Mouse (Mus musculus) limb, embryonic 14.5 days (tissue): ENCODE measurements around the gene H1f0. TPM values are rescaled to one million over a fixed set of nuclear protein-coding genes. Genes with fewer than 3 reads are reported as not detected.
"Not testable (repeated sequence)": the region's sequence is repeated elsewhere in the genome, so short reads cannot be mapped to it uniquely, and the experiment has no call there.

Source experiments
- ATAC-seq: fragments of 200-750 bp; cut with Nextera tagmentation; 2 replicates; pipeline ENCODE4 v1.8.0; 2017; ENCODE audit warnings: low read depth, moderate number of reproducible peaks, moderate TSS enrichment; ENCODE audit not compliant: low FRiP score
- DNase-seq: peaks from one replicate; pipeline ENCODE4 v3.0.0-alpha.2; 2015; ENCODE audit warnings: low spot score
- H3K27ac ChIP-seq: fragments of 300-500 bp; sonication (generic); replicated peaks from 2 replicates; pipeline ENCODE4 v1.5.1; 2014; ENCODE audit warnings: low read depth, mild to moderate bottlenecking, low read length, moderate library complexity, mixed read lengths
- H3K27me3 ChIP-seq: fragments of 300-500 bp; sonication (generic); 2 replicates; pipeline ENCODE4 v1.6.1; 2014; ENCODE audit warnings: low read length, mixed read lengths; ENCODE audit not compliant: control insufficient read depth, insufficient read depth
- H3K36me3 ChIP-seq: fragments of 300-500 bp; sonication (generic); 2 replicates; pipeline ENCODE4 v1.6.1; 2014; ENCODE audit warnings: mild to moderate bottlenecking, low read length, moderate library complexity, mixed read lengths; ENCODE audit not compliant: control insufficient read depth, insufficient read depth
- H3K4me1 ChIP-seq: fragments of 300-500 bp; sonication (generic); 2 replicates; pipeline ENCODE4 v1.6.1; 2014; ENCODE audit warnings: antibody characterized with exemption, low read length, mixed read lengths; ENCODE audit not compliant: control insufficient read depth, insufficient read depth
- H3K4me2 ChIP-seq: fragments of 300-500 bp; sonication (generic); replicated peaks from 2 replicates; pipeline ENCODE4 v1.6.1; 2014; ENCODE audit warnings: low read depth, mild to moderate bottlenecking, low read length, moderate library complexity; ENCODE audit not compliant: severe bottlenecking
- H3K4me3 ChIP-seq: fragments of 300-500 bp; sonication (generic); replicated peaks from 2 replicates; pipeline ENCODE4 v1.5.1; 2014; ENCODE audit warnings: low read length
- H3K9ac ChIP-seq: fragments of 300-500 bp; sonication (generic); 2 replicates; pipeline ENCODE4 v1.6.1; 2014; ENCODE audit warnings: mild to moderate bottlenecking, low read depth, low read length, moderate library complexity; ENCODE audit not compliant: severe bottlenecking
- H3K9me3 ChIP-seq: fragments of 300-500 bp; sonication (generic); 2 replicates; pipeline ENCODE4 v1.6.1; 2016; ENCODE audit warnings: low read length; ENCODE audit not compliant: control insufficient read depth
- POLR2A ChIP-seq: fragments of 200-500 bp; IDR thresholded peaks from 2 replicates; pipeline ENCODE4 v1.8.0; 2012; ENCODE audit warnings: inconsistent platforms, mild to moderate bottlenecking, moderate library complexity, borderline replicate concordance; ENCODE audit not compliant: insufficient read depth, insufficient read length; ENCODE audit errors: extremely low read depth
- WGBS: fragments of 180-500 bp; shearing (Covaris S2); extraction: QIAGEN DNeasy Blood & Tissue Kit; methylation state at CpG from one replicate; pipeline ENCODE4 v1.1.7; 2014; 5-methylcytosine and 5-hydroxymethylcytosine counted together
- polyA plus RNA-seq, 2 experiments: library from polyadenylated mRNA; depleted of rRNA in 1 of 2; stranded (reverse) in 1 of 2; unstranded in 1 of 2; fragments of >200 nt; fragmentation: Nextera tagmentation in 1 of 2; extraction: Ambion mirVana in 1 of 2; gene quantifications; 2 replicates each; pipeline versions ENCODE4 v1.2.1 to v1.2.3; 2012 to 2014

The H1f0 gene
- polyA plus RNA-seq, 2 experiments: 250 to 433 TPM

DNA sequence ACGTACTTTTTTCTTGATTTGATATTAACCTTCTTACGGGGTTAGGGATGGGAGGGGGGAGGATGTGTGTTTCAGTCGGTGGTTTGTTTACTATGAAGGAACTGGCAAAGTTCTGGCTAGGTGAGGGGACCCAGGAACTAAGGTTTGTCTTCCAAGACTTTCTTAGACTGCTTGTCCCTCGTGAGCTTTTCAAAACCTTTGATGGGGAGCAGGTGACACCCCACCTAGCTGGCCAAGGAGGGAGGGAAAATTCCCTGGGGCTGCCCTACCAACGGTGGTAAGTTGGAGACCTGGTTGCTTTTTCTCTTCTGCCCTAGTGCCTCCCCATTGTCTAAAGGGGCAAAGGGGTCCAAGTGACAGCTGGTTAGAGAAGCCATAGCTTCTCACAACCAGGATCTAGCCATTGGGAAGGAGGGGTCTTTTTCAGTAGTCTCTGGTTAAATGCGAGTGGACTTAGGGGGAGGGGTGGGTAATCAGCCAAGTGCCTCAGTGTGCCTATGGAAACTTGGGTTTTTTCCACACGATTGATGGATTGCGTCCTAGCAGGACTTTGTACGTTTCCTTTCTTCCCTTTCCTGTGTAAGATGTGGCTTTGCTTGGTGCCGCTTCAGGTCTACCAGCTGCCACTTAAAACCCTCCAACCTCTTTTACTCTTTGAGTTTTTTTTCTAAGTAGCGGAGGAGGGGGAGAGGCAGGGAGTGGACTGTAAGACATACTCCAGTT lies 1.4 kb downstream of the H1f0 start:
- TF ChIP-seq POLR2A: no peak
- Histone ChIP-seq H3K4me1 (peaks cover 25% of the 10 kb centered on the region), H3K27me3 (no peaks in the 10 kb centered on the region), H3K9ac (peak overlapping the region; percentile 100), H3K36me3 (no peaks in the 10 kb centered on the region), H3K4me2 (peak overlapping the region; percentile 96), H3K27ac (peak overlapping the region; percentile 56), H3K4me3 (peak overlapping the region; percentile 82), H3K9me3 (no peaks in the 10 kb centered on the region)
- ATAC-seq (no peak), DNase-seq (peak; percentile 49)
- 6% methylated on average over 11 of the region's 11 CpGs for WGBS

DNA sequence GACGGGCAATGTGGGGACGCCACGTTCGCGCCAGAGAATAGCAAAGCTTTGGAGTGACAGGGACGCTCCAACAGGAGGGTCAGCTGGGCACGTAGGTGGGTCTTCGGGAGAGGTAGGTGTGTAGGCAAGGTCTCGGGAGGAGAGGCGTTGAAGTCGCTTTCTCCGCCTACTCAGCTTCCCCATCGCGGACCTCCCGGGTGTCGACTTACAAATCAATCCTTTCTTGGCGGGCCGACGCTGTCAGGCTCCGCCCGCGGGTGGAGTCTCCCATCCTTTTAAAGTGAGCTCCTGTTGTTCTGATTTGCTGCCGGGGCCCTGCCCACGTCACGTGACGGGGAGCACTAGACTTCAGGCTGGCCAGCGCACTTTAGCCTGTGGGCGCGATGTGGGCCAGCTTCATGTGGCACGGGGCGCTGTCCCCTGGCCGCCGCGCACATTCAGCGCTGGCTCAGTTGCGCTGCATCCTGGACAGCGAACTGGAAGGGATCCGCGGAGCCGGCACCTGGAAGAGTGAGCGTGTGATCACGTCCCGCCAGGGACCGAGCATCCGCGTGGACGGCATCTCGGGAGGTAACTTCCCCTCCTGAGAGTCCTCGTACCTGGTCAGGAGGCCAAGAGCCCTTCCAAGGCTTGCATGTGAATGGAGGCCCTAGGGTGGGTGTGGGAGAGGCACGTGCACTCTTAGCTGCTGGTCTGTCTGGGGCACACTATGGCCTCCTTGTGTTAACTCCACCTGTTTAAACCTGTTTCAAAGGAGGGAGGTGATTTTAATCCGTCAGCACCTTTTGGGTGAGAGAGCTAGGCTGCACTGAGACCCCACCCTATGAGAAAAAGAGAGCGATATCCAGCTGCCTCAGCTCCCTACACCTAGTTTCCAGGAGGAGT lies 2.5 kb downstream of the H1f0 start:
- Histone ChIP-seq H3K27me3 (no peaks in the 10 kb centered on the region), H3K9ac (peak overlapping the region; percentile 100), H3K36me3 (no peaks in the 10 kb centered on the region), H3K4me1 (peaks cover 23% of the 10 kb centered on the region), H3K27ac (peak overlapping the region; percentile 75), H3K4me3 (peak overlapping the region; percentile 82), H3K4me2 (peak overlapping the region; percentile 96), H3K9me3 (no peaks in the 10 kb centered on the region)
- 1% methylated on average over 52 of the region's 52 CpGs for WGBS
- ATAC-seq (peak; percentile 84), DNase-seq (peak; percentile 96)
- 0 out of 2 replicates have a peak, but pooled peaks have one; percentile 25 for TF ChIP-seq POLR2A

DNA sequence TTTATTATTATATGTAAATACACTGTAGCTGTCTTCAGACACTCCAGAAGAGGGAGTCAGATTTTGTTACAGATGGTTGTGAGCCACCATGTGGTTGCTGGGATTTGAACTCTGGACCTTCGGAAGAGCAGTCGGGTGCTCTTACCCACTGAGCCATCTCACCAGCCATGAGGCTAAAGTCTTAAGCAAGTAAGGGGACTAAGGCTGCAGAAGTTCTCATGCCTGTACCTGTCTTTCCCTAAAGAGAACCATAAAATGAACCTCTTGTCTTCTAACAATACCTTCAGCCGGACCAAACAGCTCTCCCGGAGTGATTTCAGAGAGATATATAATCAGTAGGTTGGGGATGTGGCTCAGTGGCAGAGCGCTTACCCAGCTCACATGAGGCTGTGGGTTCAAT lies 3.7 kb downstream of the H1f0 start:
- H3K4me3 ChIP-seq, ATAC-seq, H3K9me3 ChIP-seq, H3K36me3 ChIP-seq, H3K4me2 ChIP-seq, H3K27ac ChIP-seq, H3K9ac ChIP-seq, H3K27me3 ChIP-seq, DNase-seq: not testable (repeated sequence)
- 81% methylated on average over 5 of the region's 5 CpGs for WGBS
- peaks cover 13% of the 10 kb centered on the region for H3K4me1 ChIP-seq

DNA sequence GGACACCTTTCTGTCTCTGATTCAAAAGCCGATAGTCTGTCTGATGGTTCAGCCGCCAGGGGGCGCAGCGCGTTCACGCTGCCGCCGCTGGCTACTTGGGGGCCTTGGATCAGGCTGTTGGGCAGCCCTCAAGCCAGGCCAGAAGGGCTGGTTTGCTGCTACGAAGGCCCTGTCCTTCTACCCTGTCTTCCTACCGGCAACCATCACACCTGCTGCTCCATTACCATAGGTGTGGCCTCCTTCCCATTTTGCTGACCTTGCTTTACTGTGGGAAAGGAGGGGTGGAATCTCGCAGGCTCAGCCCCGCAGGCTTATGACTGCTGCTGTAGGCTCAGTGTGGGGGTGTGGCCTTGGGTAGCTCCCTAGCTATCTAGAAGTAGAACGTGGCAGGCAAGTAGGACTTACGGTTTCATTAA lies 9.7 kb downstream of the H1f0 start:
- Histone ChIP-seq H3K27me3 (peaks cover 22% of the 10 kb centered on the region), H3K4me2 (peak overlapping the region; percentile 26; the same call in 1 of the 2 replicates), H3K4me3 (no peak overlapping the region), H3K4me1 (peaks cover 18% of the 10 kb centered on the region), H3K36me3 (peaks cover 14% of the 10 kb centered on the region; the same call in 1 of the 2 replicates), H3K9ac (0 out of 2 replicates have a peak overlapping the region, but pooled peaks have one; percentile 12), H3K27ac (no peak overlapping the region), H3K9me3 (no peaks in the 10 kb centered on the region)
- DNase-seq (peak; percentile 61), ATAC-seq (no peak)
- TF ChIP-seq POLR2A: no peak
- WGBS: 12% methylated on average over 14 of the region's 14 CpGs

DNA sequence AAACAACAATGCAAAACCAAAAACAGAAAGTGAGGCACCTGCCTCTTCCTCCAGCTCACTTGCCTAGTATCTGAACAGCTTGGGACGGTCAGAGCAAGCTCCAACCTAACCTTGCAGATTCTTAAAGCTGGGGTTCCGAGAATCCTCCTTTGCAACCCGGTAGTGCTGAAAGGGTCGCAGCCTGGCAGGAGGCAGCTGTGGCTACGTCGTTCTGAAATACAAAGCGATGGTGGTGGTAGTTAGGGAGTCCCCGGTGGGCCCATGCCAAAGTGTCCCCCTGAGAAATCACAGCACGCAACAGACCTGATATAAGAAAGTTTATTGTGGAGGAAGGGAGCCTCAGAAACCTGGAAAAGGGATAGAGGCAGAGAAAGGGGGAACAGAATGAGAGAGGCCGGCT lies 10.1 kb downstream of the H1f0 start:
- ATAC-seq (no peak), DNase-seq (no peak)
- H3K27ac ChIP-seq: no peak overlapping the region
- peaks cover 26% of the 10 kb centered on the region for H3K27me3 ChIP-seq
- H3K4me3 ChIP-seq: no peak overlapping the region
- peaks cover 14% of the 10 kb centered on the region; the same call in 1 of the 2 replicates for H3K36me3 ChIP-seq
- 66% methylated on average over 10 of the region's 10 CpGs for WGBS
- no peak for TF ChIP-seq POLR2A
- H3K4me2 ChIP-seq: no peak overlapping the region
- H3K4me1 ChIP-seq: peaks cover 18% of the 10 kb centered on the region
- no peaks in the 10 kb centered on the region for H3K9me3 ChIP-seq
- H3K9ac ChIP-seq: no peak overlapping the region
